Mouse (Mus musculus) embryonic fibroblast, embryonic 13.5 days (primary cell): ENCODE data around the gene Skida1.

Experiments
- CTCF ChIP-seq: IDR thresholded peaks from 2 replicates; pipeline ENCODE4 v1.5.1; 2011; ENCODE audit warnings: mild to moderate bottlenecking, control low read depth, low read length, moderate library complexity, borderline replicate concordance; ENCODE audit not compliant: insufficient read depth
- POLR2A ChIP-seq: IDR thresholded peaks from 2 replicates; pipeline ENCODE4 v1.6.1; 2011; ENCODE audit warnings: low read depth, mild to moderate bottlenecking, control low read depth, low read length, moderate library complexity

GRCm38 (mm10) chr2:18017321-18017720 is 31.5 kb downstream of the Skida1 start:
- no peak for TF ChIP-seq POLR2A
- TF ChIP-seq CTCF, result no peak
